ENCODE assay signal across 9 mouse cellular contexts in the genomic region with DNA sequence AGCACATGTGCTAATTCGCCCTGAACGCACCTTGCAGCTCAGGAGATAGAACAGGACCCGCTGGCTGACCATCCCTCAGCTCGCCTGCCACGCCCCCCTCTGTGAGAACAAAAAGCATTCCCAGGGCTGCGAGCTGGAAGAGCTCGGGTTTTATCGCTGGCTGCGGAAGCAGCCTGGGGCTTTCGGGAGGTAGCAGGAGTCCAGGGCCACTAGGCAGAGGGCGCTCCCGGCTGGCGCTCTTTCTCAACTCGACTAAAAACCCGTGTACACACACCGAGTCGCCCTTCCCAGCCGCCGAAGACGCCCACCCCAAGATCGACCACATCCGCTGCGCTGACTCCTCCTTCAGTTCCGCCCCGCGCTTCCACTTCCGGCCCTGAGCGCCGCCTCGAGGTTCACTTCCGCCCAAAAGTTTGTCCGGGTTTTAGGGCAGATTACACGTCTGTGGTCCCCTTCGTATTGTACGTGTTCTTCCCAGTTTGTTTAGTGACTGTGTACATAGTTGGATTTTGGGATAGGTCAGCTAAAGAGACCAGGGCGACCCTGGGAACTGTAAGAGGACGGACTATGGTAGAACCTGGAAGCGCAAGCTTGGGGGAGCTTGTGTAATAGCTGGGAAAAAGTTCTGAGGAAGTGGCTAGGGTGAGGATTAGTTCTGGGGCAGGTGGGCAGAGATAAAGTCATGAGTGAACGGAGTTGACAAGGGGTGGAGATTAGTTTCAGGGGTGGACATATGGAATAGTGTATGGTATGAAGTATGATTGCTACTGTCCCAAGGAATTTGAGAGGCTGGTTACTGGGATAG. TPM values are rescaled to one million over a fixed set of nuclear protein-coding genes. Genes with fewer than 3 reads are reported as not detected.
A peak's percentile ranks its signal among the peaks of the same experiment; 100 is the strongest.
DNase-seq lines count a peak whose midpoint lies in the region; ATAC-seq and TF ChIP-seq lines count a peak whose summit lies in the region.
"Had no signal": no experiment of that assay in that cellular context is flagged by ENCODE, and none has a peak within 500 bp of the region (broad histone marks: within the 10 kb centered on the region; RNA-seq: fewer than 3 reads in every experiment).

No protein-coding gene starts in this region.

- peak overlapping the region; percentile 37 for H3K27ac ChIP-seq in embryonic fibroblast, embryonic 13.5 days (ENCODE audit: insufficient read depth, low read length)
- H3K27ac ChIP-seq in limb, embryonic 12.5 days: peak overlapping the region; percentile 91
- peak overlapping the region; percentile 96 for H3K27ac ChIP-seq in midbrain, embryonic 14.5 days (replicated peaks; ENCODE audit: low read depth, low read length)

- peak; percentile 77; the same call in 1 of the 2 replicates for TF ChIP-seq POLR2A in embryonic fibroblast, embryonic 13.5 days (IDR thresholded peaks at IDR 0.05; ENCODE audit: low read depth, low read length)

- peak overlapping the region; percentile 69 for H3K4me2 ChIP-seq in limb, embryonic 12.5 days
- peak overlapping the region; percentile 75 for H3K4me2 ChIP-seq in midbrain, embryonic 14.5 days (ENCODE audit: low read length)

- no peaks in the 10 kb centered on the region for H3K4me1 ChIP-seq in embryonic fibroblast, embryonic 13.5 days (ENCODE audit: control insufficient read depth, insufficient read depth, low read length)
- H3K4me1 ChIP-seq in limb, embryonic 12.5 days (replicated peaks): 0 out of 2 replicates have a peak, but pooled peaks cover 3% of the 10 kb centered on the region
- 0 out of 2 replicates have a peak, but pooled peaks cover 4% of the 10 kb centered on the region for H3K4me1 ChIP-seq in midbrain, embryonic 14.5 days (ENCODE audit: control insufficient read depth, insufficient read depth, low read length)

- peak overlapping the region; percentile 66 for H3K9ac ChIP-seq in limb, embryonic 12.5 days (replicated peaks)
- H3K9ac ChIP-seq in midbrain, embryonic 14.5 days (replicated peaks; ENCODE audit: low read length): peak overlapping the region; percentile 84

- peaks cover 4% of the 10 kb centered on the region; the same call in 1 of the 2 replicates for H3K36me3 ChIP-seq in limb, embryonic 12.5 days
- peaks cover 5% of the 10 kb centered on the region; the same call in 1 of the 2 replicates for H3K36me3 ChIP-seq in midbrain, embryonic 14.5 days (ENCODE audit: control insufficient read depth, insufficient read depth, low read length)

- WGBS in limb, embryonic 12.5 days: 4% methylated on average over 39 of the region's 39 CpGs
- WGBS in midbrain, embryonic 14.5 days: 5% methylated on average over 39 of the region's 39 CpGs

- TF ChIP-seq CTCF in embryonic fibroblast, embryonic 13.5 days (IDR thresholded peaks at IDR 0.05; ENCODE audit: borderline replicate concordance, insufficient read depth, low read length): no peak

- peak; percentile 83 for DNase-seq in 416B (ENCODE audit: low read depth)
- peak; percentile 88 for DNase-seq in brain, adult 2 months (ENCODE audit: low read depth, low spot score)
- DNase-seq in heart, adult 8-10 months (ENCODE audit: low spot score): peak; percentile 67
- DNase-seq in kidney, adult 8-10 months: peak; percentile 38 to 56
- peak; percentile 92 for DNase-seq in midbrain, embryonic 14.5 days
- DNase-seq in spleen, adult 12 weeks (ENCODE audit: low spot score): peak; percentile 50

- H3K4me3 ChIP-seq in embryonic fibroblast, embryonic 13.5 days (ENCODE audit: insufficient read depth, low read length): peak overlapping the region; percentile 71
- peak overlapping the region; percentile 61 for H3K4me3 ChIP-seq in limb, embryonic 12.5 days (replicated peaks)
- peak overlapping the region; percentile 63 for H3K4me3 ChIP-seq in midbrain, embryonic 14.5 days (replicated peaks; ENCODE audit: low read depth, low read length)

- H3K9me3 ChIP-seq in limb, embryonic 12.5 days: no peaks in the 10 kb centered on the region
- H3K9me3 ChIP-seq in midbrain, embryonic 14.5 days (ENCODE audit: control insufficient read depth, low read length): no peaks in the 10 kb centered on the region

- no peaks in the 10 kb centered on the region for H3K27me3 ChIP-seq in limb, embryonic 12.5 days
- no peaks in the 10 kb centered on the region for H3K27me3 ChIP-seq in midbrain, embryonic 14.5 days (ENCODE audit: control insufficient read depth, insufficient read depth, low read length)

- ATAC-seq in limb, embryonic 12.5 days (ENCODE audit: insufficient number of reproducible peaks, insufficient read depth, low FRiP score, low TSS enrichment, low read depth): peak; percentile 98
- peak; percentile 94 for ATAC-seq in midbrain, embryonic 14.5 days (ENCODE audit: low FRiP score, low TSS enrichment)

RNA-seq across cellular contexts. Expression of a gene that starts 4.5 kb away (rescaled TPM):
- 2.4 and 4.3 TPM in 2 replicates for polyA plus RNA-seq in embryonic fibroblast, embryonic 13.5 days (2011; ENCODE audit: insufficient read length, low read depth, missing spikeins)
- total RNA-seq in heart, adult 8-10 months (2022): 1 to 10 TPM in 3 of 4 experiments, under 1 TPM in 1; 0.97 to 2.3 (median 1.5) TPM
- 12.4 and 12.6 TPM in 2 replicates for polyA plus RNA-seq in limb, embryonic 12.5 days (2016; fragmentation: Nextera tagmentation; extraction: Ambion mirVana)
- polyA plus RNA-seq in midbrain, embryonic 14.5 days (2014; fragmentation: Nextera tagmentation; extraction: Ambion mirVana): 41.4 and 55.1 TPM in 2 replicates
- total RNA-seq: MEL had no signal

RNA-seq across cellular contexts. Expression of a gene that starts 4.6 kb away (rescaled TPM):
- not detected in 2 replicates for polyA plus RNA-seq in embryonic fibroblast, embryonic 13.5 days (2011; ENCODE audit: insufficient read length, low read depth, missing spikeins)
- not detected for total RNA-seq in heart, adult 8-10 months (2022)
- polyA plus RNA-seq in limb, embryonic 12.5 days (2016; fragmentation: Nextera tagmentation; extraction: Ambion mirVana): not detected in 2 replicates
- polyA plus RNA-seq in midbrain, embryonic 14.5 days (2014; fragmentation: Nextera tagmentation; extraction: Ambion mirVana): not detected in 2 replicates
- total RNA-seq: MEL had no signal

RNA-seq across cellular contexts. Expression of a gene that starts 43.1 kb away (rescaled TPM):
- not detected in 2 replicates for polyA plus RNA-seq in embryonic fibroblast, embryonic 13.5 days (2011; ENCODE audit: insufficient read length, low read depth, missing spikeins)
- total RNA-seq in heart, adult 8-10 months (2022): not detected
- polyA plus RNA-seq in limb, embryonic 12.5 days (2016; fragmentation: Nextera tagmentation; extraction: Ambion mirVana): not detected in 2 replicates
- 0.11 and 0.16 TPM in 2 replicates for polyA plus RNA-seq in midbrain, embryonic 14.5 days (2014; fragmentation: Nextera tagmentation; extraction: Ambion mirVana)
- total RNA-seq: MEL had no signal

Comparison
In these comparisons a context has a peak if more than half of its experiments do, and no peak if none do; other contexts are left out.
1. Peak in every context shown above with its lines: DNase-seq, ATAC-seq, H3K4me3 ChIP-seq and H3K27ac ChIP-seq.
2. H3K27ac ChIP-seq: peak in every context shown above with its lines; median percentile 96 in midbrain, embryonic 14.5 days; 91 in limb, embryonic 12.5 days; 37 in embryonic fibroblast, embryonic 13.5 days.